Mouse (Mus musculus) midbrain, postnatal 0 days (tissue): Measurements from ENCODE around the gene Rflnb. TPM values are rescaled to one million over a fixed set of nuclear protein-coding genes. Genes with fewer than 3 reads are reported as not detected.

Source experiments
- ATAC-seq: fragments of 200-750 bp; cut with Nextera tagmentation; 2 replicates; pipeline ENCODE4 v1.8.0; 2017; ENCODE audit warnings: moderate number of reproducible peaks, mild to moderate bottlenecking, moderate TSS enrichment, moderate library complexity; ENCODE audit not compliant: low FRiP score
- DNase-seq: peaks from one replicate; pipeline ENCODE4 v3.0.0-alpha.2; 2015; ENCODE audit warnings: low spot score
- H3K27ac ChIP-seq: fragments of 300-500 bp; sonication (generic); 2 replicates; pipeline ENCODE4 v1.5.1; 2014; ENCODE audit warnings: low read depth, mild to moderate bottlenecking, low read length, mixed read lengths
- H3K27me3 ChIP-seq: fragments of 300-500 bp; sonication (generic); 2 replicates; pipeline ENCODE4 v1.6.1; 2014; ENCODE audit warnings: low read length, control low read depth, mixed read lengths; ENCODE audit not compliant: insufficient read depth
- H3K36me3 ChIP-seq: fragments of 300-500 bp; sonication (generic); 2 replicates; pipeline ENCODE4 v1.6.1; 2014; ENCODE audit warnings: low read length, control low read depth, mixed read lengths; ENCODE audit not compliant: insufficient read depth
- H3K4me1 ChIP-seq: fragments of 300-500 bp; sonication (generic); 2 replicates; pipeline ENCODE4 v1.6.1; 2014; ENCODE audit warnings: mild to moderate bottlenecking, control low read depth, antibody characterized with exemption, low read length, mixed read lengths; ENCODE audit not compliant: insufficient read depth
- H3K4me2 ChIP-seq: fragments of 300-500 bp; sonication (generic); 2 replicates; pipeline ENCODE4 v1.6.1; 2014; ENCODE audit warnings: low read depth, mild to moderate bottlenecking, low read length, mixed read lengths; ENCODE audit not compliant: poor library complexity, severe bottlenecking
- H3K4me3 ChIP-seq: fragments of 300-500 bp; sonication (generic); 2 replicates; pipeline ENCODE4 v1.5.1; 2014; ENCODE audit warnings: low read depth, mild to moderate bottlenecking, low read length, moderate library complexity
- H3K9ac ChIP-seq: fragments of 300-500 bp; sonication (generic); replicated peaks from 2 replicates; pipeline ENCODE4 v1.6.1; 2014; ENCODE audit warnings: mild to moderate bottlenecking, low read length, moderate library complexity, mixed read lengths; ENCODE audit not compliant: poor library complexity, severe bottlenecking
- H3K9me3 ChIP-seq: fragments of 300-500 bp; sonication (generic); 2 replicates; pipeline ENCODE4 v1.6.1; 2016; ENCODE audit warnings: low read length, control low read depth
- CTCF ChIP-seq: IDR thresholded peaks from 2 replicates; pipeline ENCODE4 v1.5.1; 2016; ENCODE audit warnings: antibody characterized with exemption, mild to moderate bottlenecking
- WGBS: fragments of 180-500 bp; shearing (Covaris S2); extraction: QIAGEN DNeasy Blood & Tissue Kit; methylation state at CpG from one replicate; pipeline ENCODE4 v1.1.7; 2014; 5-methylcytosine and 5-hydroxymethylcytosine counted together
- polyA plus RNA-seq: library from polyadenylated mRNA; unstranded; fragments of >200 nt; fragmentation: Nextera tagmentation; extraction: Ambion mirVana; gene quantifications from 2 replicates; pipeline ENCODE4 v1.2.1, GENCODE M21; 2015
- total RNA-seq: library from RNA; depleted of rRNA; stranded (reverse); fragments of >200 nt; gene quantifications from 2 replicates; pipeline ENCODE4 v1.2.3, GENCODE M21; 2014

The Rflnb gene
- total and polyA plus RNA-seq, 2 experiments from 2014 or later: 16.3 to 16.7 TPM

GRCm38 (mm10) chr11:76040761-76041376 lies 13.3 kb upstream of the Rflnb start:
- H3K4me1 ChIP-seq: no peaks in the 10 kb centered on the region
- DNase-seq (no peak), ATAC-seq (no peak)
- H3K9me3 ChIP-seq: no peaks in the 10 kb centered on the region
- no peak for TF ChIP-seq CTCF
- no peaks in the 10 kb centered on the region for H3K36me3 ChIP-seq
- 80% methylated on average over 4 of the region's 4 CpGs for WGBS
- H3K4me2 ChIP-seq: no peak overlapping the region
- no peak overlapping the region for H3K27ac ChIP-seq
- no peak overlapping the region for H3K9ac ChIP-seq
- no peak overlapping the region for H3K4me3 ChIP-seq
- no peaks in the 10 kb centered on the region for H3K27me3 ChIP-seq

GRCm38 (mm10) chr11:76040106-76040505 lies 12.5 kb upstream of the Rflnb start:
- no peak for DNase-seq
- no peaks in the 10 kb centered on the region for H3K27me3 ChIP-seq
- H3K4me1 ChIP-seq: no peaks in the 10 kb centered on the region
- no peak for TF ChIP-seq CTCF
- no peaks in the 10 kb centered on the region for H3K36me3 ChIP-seq
- no peaks in the 10 kb centered on the region for H3K9me3 ChIP-seq
- WGBS: 93% methylated on average over 8 of the region's 8 CpGs
- H3K9ac ChIP-seq: no peak overlapping the region
- ATAC-seq: no peak
- no peak overlapping the region for H3K4me3 ChIP-seq
- no peak overlapping the region for H3K27ac ChIP-seq
- no peak overlapping the region for H3K4me2 ChIP-seq

- no peaks in the 10 kb centered on the region for H3K27me3 ChIP-seq
- no peaks in the 10 kb centered on the region for H3K36me3 ChIP-seq
- no peak for TF ChIP-seq CTCF
- H3K4me2 ChIP-seq: no peak overlapping the region
- no peak overlapping the region for H3K27ac ChIP-seq
- DNase-seq (no peak), ATAC-seq (no peak)
- no peaks in the 10 kb centered on the region for H3K9me3 ChIP-seq
- H3K4me3 ChIP-seq: no peak overlapping the region
- no peaks in the 10 kb centered on the region for H3K4me1 ChIP-seq
- WGBS: 88% methylated on average over 3 of the region's 3 CpGs
- no peak overlapping the region for H3K9ac ChIP-seq
These were observed 11.9 kb upstream of the Rflnb start for GRCm38 (mm10) chr11:76039271-76040053.

GRCm38 (mm10) chr11:76037581-76038294 lies 10.2 kb upstream of the Rflnb start:
- 58% methylated on average over 6 of the region's 6 CpGs for WGBS
- Histone ChIP-seq H3K4me1 (no peaks in the 10 kb centered on the region), H3K27me3 (no peaks in the 10 kb centered on the region), H3K9ac (no peak overlapping the region), H3K4me3 (no peak overlapping the region), H3K36me3 (no peaks in the 10 kb centered on the region), H3K9me3 (no peaks in the 10 kb centered on the region), H3K27ac (no peak overlapping the region), H3K4me2 (no peak overlapping the region)
- no peak for ATAC-seq
- DNase-seq: no peak
- TF ChIP-seq CTCF: no peak

- Histone ChIP-seq H3K27ac (no peak overlapping the region), H3K27me3 (no peaks in the 10 kb centered on the region), H3K36me3 (no peaks in the 10 kb centered on the region), H3K4me2 (no peak overlapping the region), H3K9me3 (no peaks in the 10 kb centered on the region), H3K9ac (no peak overlapping the region), H3K4me3 (no peak overlapping the region), H3K4me1 (no peaks in the 10 kb centered on the region)
- 86% methylated on average over 8 of the region's 8 CpGs for WGBS
- ATAC-seq (no peak), DNase-seq (no peak)
- no peak for TF ChIP-seq CTCF
These were observed 7.6 kb upstream of the Rflnb start for GRCm38 (mm10) chr11:76035182-76035581.

- Histone ChIP-seq H3K27ac (no peak overlapping the region), H3K4me1 (no peaks in the 10 kb centered on the region), H3K4me3 (no peak overlapping the region), H3K27me3 (no peaks in the 10 kb centered on the region), H3K9ac (no peak overlapping the region), H3K4me2 (no peak overlapping the region), H3K36me3 (no peaks in the 10 kb centered on the region), H3K9me3 (no peaks in the 10 kb centered on the region)
- TF ChIP-seq CTCF: no peak
- ATAC-seq: no peak
- 70% methylated on average over 4 of the region's 4 CpGs for WGBS
- no peak for DNase-seq
These were observed 6.3 kb upstream of the Rflnb start for GRCm38 (mm10) chr11:76033836-76034235.
